Mouse (Mus musculus): Measurements from ENCODE around the gene Capns2.
A peak's percentile ranks its signal among the peaks of the same experiment; 100 is the strongest.
"Not testable (repeated sequence)": the region's sequence is repeated elsewhere in the genome, so short reads cannot be mapped to it uniquely, and the experiment has no call there.

Gene Capns2

GRCm38 (mm10) chr8:92901107-92901506 is at the start of gene Capns2:
Capns2 (plus strand) TSS chr8:92901407.
- DNase-seq (ENCODE audit: inconsistent age in 2 of 2, low spot score in 1 of 2), result no peak

DNA sequence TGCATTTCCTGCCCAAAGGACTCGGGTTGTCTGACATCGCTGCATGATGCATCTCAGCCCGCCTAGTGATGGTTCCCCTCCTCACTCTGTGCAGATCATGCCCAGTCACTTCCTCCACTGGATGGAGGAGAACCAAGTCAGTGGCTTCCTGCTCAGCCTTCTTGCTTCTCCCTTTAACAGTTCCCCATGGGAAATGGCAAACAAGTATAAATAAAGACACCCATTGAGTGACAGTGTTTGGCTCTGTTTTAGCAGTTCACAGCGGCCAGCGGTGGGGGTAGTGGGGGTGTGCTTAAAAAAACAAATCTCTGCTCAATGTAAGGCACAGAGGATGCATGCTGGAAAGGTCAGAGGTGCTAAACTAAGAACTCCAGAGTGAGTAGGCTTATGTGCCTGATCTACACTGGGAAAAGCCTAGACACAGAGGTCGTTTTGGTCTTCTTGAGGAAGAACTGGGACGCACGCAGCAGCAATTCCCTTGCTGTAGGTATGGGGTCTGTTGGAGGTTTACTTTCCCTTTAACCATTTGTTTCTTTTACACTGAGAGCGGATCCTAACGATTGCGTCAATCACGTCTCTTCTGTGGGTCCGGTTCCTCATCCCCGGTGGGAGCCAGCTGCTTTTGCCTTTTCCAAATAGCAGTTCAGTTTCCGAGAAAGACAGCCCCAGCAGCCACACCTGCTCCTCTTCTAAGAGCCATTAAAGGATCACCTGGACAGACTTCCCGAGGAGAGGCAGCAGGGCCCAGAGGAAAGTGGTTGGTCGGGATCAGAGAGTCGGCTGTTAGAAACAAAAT is 47.8 kb upstream of the Capns2 start:
- DNase-seq (ENCODE audit: inconsistent age in 2 of 2, low spot score in 1 of 2), result peak in 1 of 2 experiments; percentile 30

GRCm38 (mm10) chr8:92854673-92855072 is 46.5 kb upstream of the Capns2 start:
- no peak for DNase-seq (ENCODE audit: inconsistent age in 2 of 2, low spot score in 1 of 2)

GRCm38 (mm10) chr8:92855171-92855894 is 45.9 kb upstream of the Capns2 start, which contains the start of gene Lpcat2:
Lpcat2 (plus strand) TSS chr8:92855339.
- DNase-seq (ENCODE audit: inconsistent age in 2 of 2, low spot score in 1 of 2), result peak; percentile 83 to 86

DNA sequence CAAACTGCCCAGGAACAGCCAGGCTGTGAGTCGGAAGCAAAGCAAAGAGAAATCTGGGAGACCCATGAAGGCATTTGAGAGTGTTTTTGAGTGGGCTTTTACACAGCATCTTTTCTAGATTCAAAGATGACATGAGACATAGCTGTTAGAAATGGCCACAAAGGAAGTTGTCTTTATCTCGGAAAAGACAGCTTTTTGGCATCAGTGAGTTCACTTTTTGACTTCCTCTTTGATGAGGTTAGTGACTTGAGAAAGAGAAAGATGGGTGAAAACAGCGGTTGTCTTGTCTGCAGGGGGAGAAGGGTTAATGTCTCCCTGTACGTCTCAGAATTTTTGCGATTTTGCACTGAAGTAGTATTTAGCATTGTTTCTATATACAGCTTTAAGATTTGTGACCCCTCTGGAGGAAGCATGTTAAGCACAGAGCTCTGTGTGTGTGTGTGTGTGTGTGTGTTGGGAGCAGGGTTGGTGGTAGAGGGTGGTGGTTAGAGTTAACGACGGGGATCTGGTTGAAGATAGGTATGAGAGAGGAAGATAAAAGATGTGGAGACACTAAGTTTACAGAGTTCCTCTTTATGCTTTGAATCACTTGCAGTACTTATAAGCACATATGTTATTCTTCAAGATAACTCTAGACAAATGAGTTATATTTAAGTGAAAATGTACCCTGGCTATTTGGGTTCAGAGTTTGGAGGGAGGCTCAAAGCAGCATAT is 44.8 kb upstream of the Capns2 start:
- no peak for DNase-seq (ENCODE audit: inconsistent age in 2 of 2, low spot score in 1 of 2)

DNA sequence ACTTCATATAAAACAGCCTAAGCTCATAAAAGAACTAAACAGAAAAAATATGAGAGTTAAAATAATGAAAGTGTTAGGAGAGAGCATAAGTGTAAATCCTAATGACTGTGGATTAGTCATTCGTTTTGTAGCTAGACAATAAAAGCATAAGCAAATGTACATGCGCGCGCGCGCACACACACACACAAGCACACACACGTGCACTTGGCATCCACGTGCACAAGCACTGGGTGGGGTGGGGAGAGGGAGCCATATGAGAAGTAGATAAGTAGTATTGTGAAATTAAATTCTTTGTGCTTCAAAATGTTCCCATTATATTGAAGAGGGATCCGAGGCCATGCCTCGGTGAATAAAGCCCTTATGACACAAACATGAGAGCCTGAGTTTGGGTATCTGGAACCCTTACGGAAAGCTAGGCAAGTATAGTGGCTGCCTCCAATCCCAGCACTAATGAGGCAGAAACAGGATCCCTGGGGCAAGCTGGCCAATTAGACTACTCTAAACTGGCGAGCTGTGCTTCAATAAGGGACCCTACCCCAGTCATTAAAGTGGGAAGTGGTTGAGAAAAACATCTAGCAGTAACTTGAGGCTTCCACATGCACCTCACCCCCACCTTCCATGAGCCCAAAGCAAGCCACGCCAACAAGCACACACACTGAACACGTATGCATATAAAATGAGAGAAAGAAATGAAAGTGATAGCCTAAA is 42.6 kb upstream of the Capns2 start:
- DNase-seq (ENCODE audit: inconsistent age in 2 of 2, low spot score in 1 of 2), result no peak

DNA sequence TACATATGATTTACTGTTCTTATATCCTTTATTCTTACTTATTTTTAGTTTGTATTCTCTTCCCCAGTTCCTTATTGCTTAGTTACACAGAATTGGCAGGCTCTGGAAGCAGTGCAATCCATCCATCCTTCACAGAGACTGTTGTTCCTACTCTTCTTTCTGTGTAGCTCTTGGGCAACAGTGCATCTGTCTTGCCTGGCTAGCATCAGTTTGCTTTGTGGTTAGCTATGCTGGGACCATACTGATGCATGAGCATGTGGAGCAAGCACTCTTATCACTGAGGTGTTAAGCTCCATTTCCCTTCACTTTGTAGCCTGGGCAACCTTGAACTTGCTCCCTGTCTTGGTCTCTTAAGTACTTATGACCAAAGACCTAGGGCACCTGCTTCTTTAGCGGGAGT is 39.2 kb upstream of the Capns2 start:
- no peak for DNase-seq (ENCODE audit: inconsistent age in 2 of 2, low spot score in 1 of 2)

GRCm38 (mm10) chr8:92870281-92870680 is 30.9 kb upstream of the Capns2 start:
- no peak for DNase-seq (ENCODE audit: inconsistent age in 2 of 2, low spot score in 1 of 2)

GRCm38 (mm10) chr8:92872063-92872759 is 29.0 kb upstream of the Capns2 start:
- no peak for DNase-seq (ENCODE audit: inconsistent age in 2 of 2, low spot score in 1 of 2)

- no peak for DNase-seq (ENCODE audit: inconsistent age in 2 of 2, low spot score in 1 of 2)
Measured at GRCm38 (mm10) chr8:92875795-92876194, 25.4 kb upstream of the Capns2 start.

DNA sequence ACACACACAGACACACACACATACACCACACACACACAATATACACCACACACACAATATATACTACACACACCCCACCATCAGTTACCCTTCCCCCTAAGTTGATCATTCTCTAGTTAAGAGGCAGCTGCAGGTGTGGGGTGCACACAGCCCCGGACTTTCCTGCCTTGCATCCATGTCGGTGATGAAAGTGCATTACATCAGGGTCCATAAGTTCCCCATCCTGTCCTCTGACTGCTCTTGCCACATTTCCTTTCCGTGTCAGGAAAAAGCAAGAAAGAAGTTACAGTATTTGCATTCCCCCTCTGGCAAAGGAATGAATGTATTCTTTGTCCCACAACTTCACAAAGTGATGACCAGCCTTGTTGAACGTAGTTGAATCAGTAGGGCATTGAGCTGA is 20.0 kb upstream of the Capns2 start:
- DNase-seq (ENCODE audit: inconsistent age in 2 of 2, low spot score in 1 of 2), result no peak

DNA sequence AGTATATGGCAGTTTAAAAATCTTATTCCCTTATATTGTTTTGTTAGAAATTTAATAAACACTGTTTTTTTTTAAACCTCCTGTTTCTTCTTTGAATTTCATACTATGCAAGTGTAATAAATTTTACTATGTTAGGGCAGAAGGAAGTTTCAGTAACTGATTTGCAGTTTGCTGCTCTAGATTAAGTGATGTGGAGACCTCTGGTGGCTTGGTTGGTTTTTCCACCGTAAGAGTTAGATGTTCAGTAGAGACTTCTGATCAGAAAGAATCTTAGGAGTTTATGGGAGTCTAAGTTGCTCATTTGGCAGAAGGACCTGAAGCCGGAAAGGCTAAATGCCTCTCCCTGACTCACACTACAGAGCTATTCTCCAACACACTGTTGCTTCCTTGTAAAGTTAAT is 17.4 kb upstream of the Capns2 start:
- peak in 1 of 2 experiments; percentile 35 for DNase-seq (ENCODE audit: inconsistent age in 2 of 2, low spot score in 1 of 2)

DNA sequence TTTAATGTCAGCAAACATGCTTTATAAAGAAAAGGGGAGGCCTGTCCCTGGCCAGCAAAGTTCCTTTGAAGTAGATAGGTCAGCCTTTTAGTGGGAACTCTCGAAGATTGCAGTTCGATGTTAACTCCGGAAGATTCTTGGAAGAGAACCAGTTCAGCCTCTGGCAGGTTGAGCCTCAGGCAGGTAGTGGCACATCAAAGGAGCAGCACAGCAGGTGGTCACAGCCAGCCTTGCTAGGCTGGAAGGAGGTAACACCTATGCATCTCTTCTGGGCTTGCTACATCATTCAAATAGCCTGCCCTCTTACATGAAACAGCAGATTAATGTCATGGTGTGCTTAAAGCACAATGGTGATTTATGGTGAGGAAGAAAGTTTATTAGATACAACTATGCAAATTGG is 9.0 kb upstream of the Capns2 start:
- not testable (repeated sequence) for DNase-seq (ENCODE audit: inconsistent age in 2 of 2, low spot score in 1 of 2)

GRCm38 (mm10) chr8:92893870-92894269 is 7.3 kb upstream of the Capns2 start:
- no peak for DNase-seq (ENCODE audit: inconsistent age in 2 of 2, low spot score in 1 of 2)

DNA sequence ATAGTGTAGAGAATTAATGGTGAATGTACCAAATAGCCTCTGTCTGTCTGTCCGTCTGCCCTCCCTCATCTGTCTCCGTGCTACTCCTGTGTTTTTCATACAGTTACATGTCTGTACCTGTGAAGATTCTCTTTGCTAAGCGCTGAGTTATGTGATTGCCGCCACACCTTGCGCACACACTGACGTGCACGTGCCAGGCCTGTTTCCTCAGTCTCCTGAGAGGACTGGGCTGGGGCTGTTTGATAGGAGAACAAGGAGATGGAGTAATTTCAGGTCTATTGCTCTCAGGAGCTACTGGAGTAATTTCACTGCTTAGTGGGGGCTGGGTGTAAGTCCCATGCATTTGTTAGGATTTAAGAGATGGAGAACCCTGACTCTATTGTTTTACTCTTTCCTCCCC is 6.2 kb upstream of the Capns2 start:
- no peak for DNase-seq (ENCODE audit: inconsistent age in 2 of 2, low spot score in 1 of 2)

GRCm38 (mm10) chr8:92896056-92896455 is 5.2 kb upstream of the Capns2 start:
- no peak for DNase-seq (ENCODE audit: inconsistent age in 2 of 2, low spot score in 1 of 2)

DNA sequence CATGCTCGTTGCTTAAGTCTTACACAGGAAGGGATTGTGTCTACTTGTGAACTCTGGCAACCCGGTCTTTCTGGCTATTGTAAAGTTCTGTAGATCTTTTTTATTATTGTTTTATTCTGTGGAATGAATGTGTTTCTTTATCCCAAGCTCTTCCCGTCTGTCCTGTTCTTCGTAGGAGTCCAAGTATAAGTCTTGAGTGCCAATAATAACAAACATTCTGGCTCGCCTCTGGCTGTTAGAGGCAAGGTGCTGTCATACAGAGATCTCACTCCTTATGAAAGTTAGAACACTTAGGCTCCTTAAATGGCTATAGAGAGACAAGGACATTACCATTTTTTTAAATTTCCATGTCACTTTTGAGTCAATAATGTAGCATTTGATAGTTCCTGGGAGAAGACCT is 4.6 kb upstream of the Capns2 start:
- DNase-seq (ENCODE audit: inconsistent age in 2 of 2, low spot score in 1 of 2), result no peak

GRCm38 (mm10) chr8:92897794-92898193 is 3.4 kb upstream of the Capns2 start:
- no peak for DNase-seq (ENCODE audit: inconsistent age in 2 of 2, low spot score in 1 of 2)

- DNase-seq (ENCODE audit: inconsistent age in 2 of 2, low spot score in 1 of 2), result no peak
Measured at GRCm38 (mm10) chr8:92899590-92899989, 1.6 kb upstream of the Capns2 start.

DNA sequence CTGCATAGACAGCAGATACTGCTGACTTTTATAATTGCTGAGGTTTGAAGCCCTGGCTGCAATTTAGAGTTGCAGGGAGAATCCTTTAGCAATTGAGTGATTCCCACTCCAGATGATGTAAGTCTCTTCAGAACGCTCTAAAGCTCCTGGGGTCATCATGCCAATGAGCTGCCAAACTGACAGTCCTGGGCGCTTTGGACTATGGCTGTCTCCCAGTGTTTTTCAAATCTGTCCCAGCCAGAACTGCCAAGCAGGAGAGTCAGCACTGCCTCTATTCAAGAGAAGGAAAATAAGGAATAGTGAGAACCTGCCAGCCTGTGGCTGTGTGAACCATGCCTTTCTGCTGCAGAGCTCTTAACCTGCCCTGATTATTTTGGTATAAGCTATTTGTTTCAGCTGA is 1.8 kb downstream of the Capns2 start:
- DNase-seq (ENCODE audit: inconsistent age in 2 of 2, low spot score in 1 of 2), result no peak
